Mouse (Mus musculus) urinary bladder, postnatal 14 days (tissue): ENCODE data around the gene Jph3.

Experiments
- DNase-seq: peaks from one replicate; pipeline ENCODE4 v3.0.0; 2021; ENCODE audit warnings: low spot score

The Jph3 gene

GRCm38 (mm10) chr8:121730170-121730569 is 747 bp downstream of the Jph3 start:
- DNase-seq = no peak

- DNase-seq = no peak
Observed at GRCm38 (mm10) chr8:121730646-121731045, 1.2 kb downstream of the Jph3 start.

DNA sequence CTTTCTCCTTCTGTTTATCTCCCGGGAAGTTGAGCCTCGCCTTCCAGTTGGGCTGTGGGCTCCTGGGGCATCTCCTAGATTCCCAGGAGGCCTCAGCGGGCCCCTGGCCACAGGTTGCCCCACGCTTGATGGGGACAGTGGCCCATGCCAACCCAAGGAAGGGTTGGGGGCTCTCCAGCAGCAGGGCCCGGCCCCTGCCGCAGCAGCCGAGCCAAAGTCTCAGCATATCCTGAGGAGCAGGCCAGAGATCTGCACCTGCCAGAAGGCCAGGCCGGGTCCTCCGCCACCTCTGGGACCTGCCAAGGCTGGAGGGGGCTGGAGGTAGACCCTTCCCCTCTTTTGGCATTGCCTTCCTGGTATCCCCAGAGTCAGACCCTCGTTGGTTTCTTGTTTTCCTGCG is 1.6 kb downstream of the Jph3 start:
- DNase-seq = no peak

- no peak for DNase-seq
Observed at GRCm38 (mm10) chr8:121731471-121732333, 2.3 kb downstream of the Jph3 start.

- DNase-seq = no peak
Observed at GRCm38 (mm10) chr8:121732334-121732665, 2.9 kb downstream of the Jph3 start.

DNA sequence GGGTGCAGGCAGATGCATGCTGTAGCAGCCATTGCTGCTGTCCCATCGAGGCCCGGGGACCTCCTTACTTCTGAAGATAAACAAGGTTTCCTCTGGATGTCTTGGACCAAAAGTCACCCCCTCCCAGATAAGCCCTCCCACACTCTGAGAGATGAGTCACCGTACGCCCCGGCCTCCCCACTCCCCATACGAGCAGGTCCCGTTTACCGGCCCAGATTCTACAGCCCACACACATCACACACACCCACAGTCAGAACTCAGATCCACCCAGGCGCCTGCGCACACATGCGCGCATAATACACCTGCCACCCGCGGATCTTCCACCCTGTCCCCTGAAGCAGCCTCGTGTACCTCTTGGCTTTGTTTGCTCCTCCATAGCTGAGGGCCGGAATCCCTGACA is 4.8 kb downstream of the Jph3 start:
- no peak for DNase-seq

DNA sequence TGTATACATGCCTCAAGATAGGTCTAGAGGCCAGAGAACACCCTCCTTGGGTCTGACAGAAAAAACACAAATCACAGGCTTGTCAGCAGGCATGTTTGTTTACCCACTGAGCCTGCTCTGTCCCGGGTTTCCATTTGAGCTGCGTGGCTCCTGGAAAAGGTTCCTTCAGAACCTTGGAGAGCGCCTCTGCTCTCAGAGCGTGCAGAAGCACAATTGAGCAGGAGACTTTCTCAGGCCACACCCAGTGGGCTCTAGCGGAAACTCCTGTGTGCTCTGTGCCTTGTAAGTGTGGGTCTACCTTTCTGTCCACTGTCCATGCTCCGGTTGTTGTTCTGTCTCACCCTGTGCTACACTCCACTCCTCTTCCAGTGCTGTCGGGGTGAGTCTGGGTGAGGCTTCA is 6.8 kb downstream of the Jph3 start:
- peak; percentile 43 for DNase-seq

DNA sequence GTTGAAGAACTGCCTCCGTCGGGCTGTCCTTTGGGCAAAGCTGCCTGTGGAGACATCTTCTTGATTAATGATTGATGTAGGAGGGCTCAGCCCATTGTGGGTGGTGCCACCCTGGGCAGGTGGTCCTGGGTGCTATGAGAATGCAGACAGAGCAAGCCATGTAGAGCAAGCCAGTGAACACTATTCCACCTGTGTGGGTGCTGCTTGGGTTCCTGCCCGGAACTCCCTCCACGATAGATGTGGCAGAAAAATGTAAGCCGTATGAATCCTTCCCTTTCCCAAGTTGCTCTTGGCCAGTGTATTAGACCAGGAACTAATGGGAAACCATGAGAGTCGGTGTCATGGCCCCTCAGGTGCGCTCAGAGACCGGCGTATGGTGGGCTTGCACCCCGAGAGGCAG is 11.3 kb downstream of the Jph3 start:
- no peak for DNase-seq

DNA sequence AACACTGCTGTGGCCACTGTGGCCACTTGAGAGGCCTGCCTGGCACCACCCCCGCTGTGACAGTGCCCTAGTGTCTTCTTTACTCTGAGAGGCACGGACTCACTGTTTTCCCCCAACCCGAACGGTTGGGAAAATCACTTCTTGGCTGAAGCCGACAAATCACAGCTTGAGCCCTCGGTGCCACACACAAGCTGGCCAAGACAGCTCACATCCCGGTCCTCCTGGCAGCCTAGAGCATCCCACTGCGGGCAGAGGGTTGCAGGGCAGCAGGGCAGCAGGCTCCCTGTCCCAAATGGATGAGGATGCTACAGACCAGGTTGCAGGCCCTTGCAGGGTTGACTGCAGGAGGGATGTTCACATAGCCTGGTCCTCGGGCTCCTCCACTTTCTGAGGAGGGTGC is 20.1 kb downstream of the Jph3 start:
- no peak for DNase-seq

GRCm38 (mm10) chr8:121750512-121750911 is 21.1 kb downstream of the Jph3 start:
- DNase-seq = no peak

DNA sequence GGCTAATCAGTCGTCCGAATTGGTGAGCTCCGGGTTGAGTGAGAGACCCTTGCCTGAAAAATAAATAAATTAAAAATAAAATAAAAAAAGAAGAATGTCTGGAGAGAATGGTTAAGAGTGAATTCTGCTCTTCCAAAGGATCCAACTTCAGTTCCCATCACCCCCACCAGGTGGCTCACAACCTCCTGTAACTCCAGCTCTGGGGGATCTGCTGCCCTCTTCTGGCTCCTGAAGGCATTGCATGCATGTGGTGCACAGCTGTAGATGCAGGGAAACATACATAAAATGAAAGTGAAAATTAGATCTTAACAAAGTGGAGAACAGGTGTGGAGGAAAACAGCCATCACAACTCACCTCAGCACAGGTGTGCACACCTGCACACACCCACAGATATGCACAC is 22.0 kb downstream of the Jph3 start:
- peak; percentile 56 for DNase-seq

DNA sequence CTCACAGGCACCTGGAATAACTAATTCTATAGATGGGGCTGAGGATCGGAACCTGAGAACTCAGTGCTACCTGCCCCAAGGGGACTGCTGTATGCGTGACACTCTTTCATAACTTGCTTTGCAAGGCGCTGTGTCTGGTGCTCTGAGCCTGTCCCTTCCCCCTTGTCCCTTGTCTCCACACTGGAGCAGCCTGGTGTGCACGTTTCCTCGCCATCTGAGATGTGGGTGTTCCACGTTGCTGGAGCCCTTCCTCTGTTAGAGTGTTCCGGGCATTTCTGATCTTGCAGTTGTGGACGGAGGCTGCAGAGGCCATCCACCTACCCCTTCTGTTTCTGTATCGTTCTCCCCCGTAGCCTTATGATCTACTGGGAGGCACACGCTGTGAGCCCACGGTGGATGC is 29.0 kb downstream of the Jph3 start:
- DNase-seq = no peak

DNA sequence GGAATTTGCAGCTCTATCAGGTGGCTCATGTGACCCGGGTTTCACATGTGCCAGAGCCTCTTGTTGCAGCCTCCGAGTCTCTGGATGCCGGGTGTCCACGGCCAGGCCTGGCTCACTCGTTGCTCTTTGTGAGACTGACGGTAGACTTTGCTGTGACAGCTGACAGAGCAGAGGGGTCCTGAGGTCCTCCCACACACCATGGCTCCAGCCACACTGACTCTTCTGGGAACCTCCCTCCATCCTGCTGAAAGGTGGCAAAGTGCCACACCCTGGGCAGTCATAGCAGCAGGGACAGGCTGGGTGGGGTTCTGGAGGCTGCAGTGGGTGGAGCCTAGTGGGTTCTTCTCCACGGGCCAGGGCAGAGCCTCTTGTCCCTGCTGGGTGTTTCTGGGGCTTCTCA is 31.1 kb downstream of the Jph3 start:
- no peak for DNase-seq

DNA sequence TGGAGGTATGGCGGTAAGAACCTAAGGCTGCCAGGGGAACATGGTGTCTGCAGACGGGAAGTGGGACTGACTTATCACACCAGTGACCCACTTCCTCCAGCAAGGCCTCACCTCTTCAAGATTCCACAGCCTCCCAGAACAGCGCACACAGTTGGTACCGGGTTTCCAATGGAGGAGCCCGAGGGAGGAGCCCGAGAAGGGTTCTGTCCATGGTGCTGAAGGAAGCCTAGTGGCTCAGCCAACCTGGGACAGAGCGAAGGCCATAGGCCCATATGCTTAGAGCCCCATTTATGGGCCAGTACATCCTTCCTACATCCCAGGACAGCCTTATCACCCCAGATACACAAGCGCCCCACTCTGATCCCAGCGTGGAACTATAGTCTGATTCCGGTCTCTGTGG is 32.1 kb downstream of the Jph3 start:
- peak; percentile 13 for DNase-seq

GRCm38 (mm10) chr8:121762999-121763699 is 33.7 kb downstream of the Jph3 start:
- no peak for DNase-seq

GRCm38 (mm10) chr8:121763700-121764013 is 34.2 kb downstream of the Jph3 start:
- no peak for DNase-seq

DNA sequence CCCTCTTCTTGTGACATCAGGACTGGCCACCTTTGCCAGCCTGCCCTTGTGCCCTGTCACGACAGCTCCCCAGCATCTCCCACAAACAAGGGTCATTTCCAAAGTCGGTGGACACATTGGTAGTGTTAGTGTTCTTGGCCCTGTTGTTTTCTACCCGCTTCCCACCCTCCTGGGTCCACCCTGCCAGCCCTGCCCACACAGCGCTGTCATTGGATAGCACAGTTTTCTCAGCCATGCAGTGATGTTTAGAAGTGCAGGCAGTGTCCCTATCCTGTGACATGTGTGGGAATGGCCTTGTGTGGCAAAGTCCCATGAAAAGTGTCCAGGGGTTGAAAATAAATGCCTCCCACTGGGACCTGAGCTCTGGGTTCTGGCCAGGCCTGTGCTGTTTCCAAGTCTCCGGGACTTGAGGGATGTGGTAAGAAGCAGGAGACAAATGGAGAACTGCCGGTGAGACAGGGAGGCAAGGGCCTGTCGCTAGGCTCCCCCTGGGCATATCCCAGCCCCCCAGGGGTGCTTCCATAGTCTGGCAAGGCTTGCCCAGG is 36.2 kb downstream of the Jph3 start:
- no peak for DNase-seq

DNA sequence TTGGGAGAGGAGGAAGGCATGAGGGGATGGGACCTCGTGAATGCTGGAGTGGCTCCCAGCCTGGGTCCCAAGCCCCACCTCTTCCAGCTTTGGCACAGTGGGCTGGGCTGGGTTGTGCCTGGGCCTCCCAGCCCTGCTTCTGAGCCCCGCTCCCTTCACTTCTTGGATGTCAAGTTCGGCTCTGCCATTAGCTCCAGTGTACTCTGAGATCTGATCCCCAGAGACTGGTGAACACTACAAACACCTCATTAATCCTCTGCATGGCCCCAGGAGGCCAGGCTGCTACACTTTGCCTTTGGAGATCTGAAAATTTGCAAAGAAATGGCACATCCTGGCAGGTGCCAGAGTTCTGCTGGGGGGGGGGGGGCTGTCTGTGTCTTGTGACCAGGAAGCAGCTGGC is 39.7 kb downstream of the Jph3 start:
- no peak for DNase-seq

GRCm38 (mm10) chr8:121769621-121770020 is 40.2 kb downstream of the Jph3 start:
- DNase-seq = no peak

DNA sequence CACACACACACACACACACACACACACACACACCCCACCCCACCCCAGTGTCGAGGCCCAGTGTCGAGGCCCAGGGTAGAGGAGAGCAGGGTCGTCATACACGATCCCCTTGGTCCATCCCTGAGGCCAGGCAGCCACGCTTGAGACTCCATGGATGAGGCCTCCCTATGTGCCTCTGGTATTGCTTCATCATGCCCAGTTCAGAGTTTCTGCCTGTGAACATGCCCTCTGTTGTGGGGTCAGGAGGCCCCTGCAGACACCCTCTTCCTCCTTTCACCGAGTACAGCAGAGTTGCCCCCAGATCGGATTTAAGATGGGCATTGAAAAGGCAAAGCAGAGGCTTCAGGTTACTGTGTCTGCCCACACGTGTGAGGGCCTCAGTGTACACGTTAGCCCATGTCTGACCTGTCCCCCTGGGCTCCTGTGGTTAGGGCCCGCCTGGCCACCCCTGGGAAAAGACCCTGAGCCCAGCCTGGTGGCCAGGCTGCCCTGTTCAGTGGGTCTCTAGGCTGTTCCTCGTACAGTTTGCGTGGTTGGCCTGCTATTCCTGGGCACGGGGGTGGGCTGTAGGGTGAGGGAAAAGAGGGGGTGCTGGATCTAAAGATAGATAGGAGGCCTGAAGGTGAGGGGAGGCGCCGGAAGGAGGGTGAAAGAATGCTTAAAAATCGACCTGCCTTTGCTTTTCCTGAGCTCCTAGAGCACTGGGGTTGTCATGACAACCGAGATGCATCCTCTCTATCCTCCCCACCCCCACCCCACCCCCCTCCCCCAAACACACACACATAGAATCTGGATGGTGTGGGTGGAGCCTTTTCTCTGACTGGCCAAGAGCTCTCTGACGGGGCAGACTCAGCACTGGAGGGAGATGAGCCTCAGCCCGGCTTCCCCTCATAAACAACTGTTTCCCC is 41.7 kb downstream of the Jph3 start:
- DNase-seq = no peak

DNA sequence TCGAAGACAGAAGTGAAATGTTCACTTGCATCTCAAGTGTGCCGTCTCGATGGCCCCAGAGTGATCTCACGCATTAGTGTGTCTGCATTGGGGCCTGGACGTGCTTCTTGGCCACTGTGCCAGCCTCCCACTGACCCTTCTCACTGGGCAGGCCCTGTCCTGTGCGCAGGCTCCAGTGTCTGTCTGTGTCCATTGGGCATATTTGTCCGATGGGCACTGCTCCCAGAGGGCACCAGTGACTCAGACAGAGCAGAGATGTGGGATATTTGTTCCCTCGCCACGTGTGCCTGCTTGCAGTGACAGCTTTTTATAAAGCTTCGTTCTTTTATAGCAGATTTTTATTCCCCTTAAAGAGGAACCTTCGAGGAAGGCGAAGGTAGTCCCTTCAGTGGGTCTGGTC is 44.5 kb downstream of the Jph3 start:
- DNase-seq = no peak

DNA sequence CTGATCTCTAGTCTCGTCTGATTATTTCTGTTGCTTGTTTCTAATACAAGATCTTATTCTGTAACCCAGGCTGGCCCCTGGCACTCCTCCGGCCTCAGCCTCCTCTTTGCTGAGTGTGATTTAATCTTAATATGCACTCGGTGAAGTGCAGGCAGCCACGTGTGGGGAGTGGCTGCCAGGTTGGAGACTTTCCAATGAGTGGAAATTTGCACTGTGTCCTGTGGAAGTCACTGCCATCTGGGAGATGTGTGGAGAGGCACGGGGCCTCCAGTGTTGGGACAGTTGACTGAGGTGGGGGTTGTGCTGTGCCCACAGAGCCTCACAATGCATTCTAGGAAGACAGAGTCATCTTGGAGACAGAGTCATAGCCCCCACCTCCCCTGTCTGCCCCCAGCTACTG is 53.1 kb downstream of the Jph3 start:
- no peak for DNase-seq

DNA sequence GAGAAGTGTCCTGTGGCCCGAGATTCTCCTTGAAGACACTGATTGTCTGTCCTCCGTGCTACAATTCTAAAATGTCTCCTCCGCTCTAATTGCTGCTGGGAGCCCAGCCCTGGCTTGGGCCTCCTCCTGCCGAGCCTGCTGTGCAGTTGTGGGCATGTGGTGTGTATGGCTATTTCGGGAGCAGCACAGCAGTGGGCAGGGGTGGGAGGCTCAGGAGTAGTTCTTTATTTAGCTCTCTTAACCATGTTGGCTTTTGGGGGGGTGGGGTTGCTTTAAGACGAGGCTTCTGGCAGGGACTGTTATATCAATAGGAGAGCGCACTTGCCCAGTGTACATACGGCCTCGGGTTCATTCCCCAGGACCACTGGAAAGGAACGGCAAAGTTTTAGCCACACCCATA is 57.1 kb downstream of the Jph3 start:
- no peak for DNase-seq
